Mouse (Mus musculus): ENCODE data around the gene Akr1b7.
A peak's percentile ranks its signal among the peaks of the same experiment; 100 is the strongest.

The Akr1b7 gene

GRCm38 (mm10) chr6:34439006-34439405, 26.9 kb downstream of the Akr1b7 start:
- DNase-seq (ENCODE audit: low spot score in 2 of 2) = no peak

GRCm38 (mm10) chr6:34441556-34442257, 29.6 kb downstream of the Akr1b7 start:
- DNase-seq (ENCODE audit: low spot score in 2 of 2) = no peak

- no peak for DNase-seq (ENCODE audit: low spot score in 2 of 2)
Observed at GRCm38 (mm10) chr6:34443791-34444190, 31.7 kb downstream of the Akr1b7 start.

- peak; percentile 34 to 72 for DNase-seq (ENCODE audit: low spot score in 2 of 2)
Observed at GRCm38 (mm10) chr6:34447961-34448360, 35.8 kb downstream of the Akr1b7 start.

- DNase-seq (ENCODE audit: low spot score in 2 of 2) = no peak
Observed at GRCm38 (mm10) chr6:34448696-34449095, 36.6 kb downstream of the Akr1b7 start.

GRCm38 (mm10) chr6:34452963-34453770, 41.0 kb downstream of the Akr1b7 start:
- DNase-seq (ENCODE audit: low spot score in 2 of 2) = no peak

- no peak for DNase-seq (ENCODE audit: low spot score in 2 of 2)
Observed at GRCm38 (mm10) chr6:34459456-34459855, 47.3 kb downstream of the Akr1b7 start.

- DNase-seq (ENCODE audit: low spot score in 2 of 2) = no peak
Observed at GRCm38 (mm10) chr6:34460651-34461050, 48.5 kb downstream of the Akr1b7 start.

GRCm38 (mm10) chr6:34463582-34463981, 51.4 kb downstream of the Akr1b7 start:
- no peak for DNase-seq (ENCODE audit: low spot score in 2 of 2)

- no peak for DNase-seq (ENCODE audit: low spot score in 2 of 2)
Observed at GRCm38 (mm10) chr6:34471434-34472110, 59.4 kb downstream of the Akr1b7 start.
